Mouse (Mus musculus) frontal cortex, postnatal 10 days (tissue): ENCODE data around the gene Ogg1.
A peak's percentile ranks its signal among the peaks of the same experiment; 100 is the strongest.
"Not testable (repeated sequence)": the region's sequence is repeated elsewhere in the genome, so short reads cannot be mapped to it uniquely, and the experiment has no call there.

Experiments used
- DNase-seq, 2 experiments: peaks; one replicate each; pipeline ENCODE4 v3.0.0; 2022; ENCODE audit warnings: low spot score in 2 of 2, mixed read lengths in 1 of 2

Gene Ogg1

GRCm38 (mm10) chr6:113331721-113332120, 4.9 kb downstream of the Ogg1 start:
- DNase-seq, result no peak

GRCm38 (mm10) chr6:113332734-113333133, 6.0 kb downstream of the Ogg1 start:
- DNase-seq, result not testable (repeated sequence)

- peak; percentile 64 to 68 for DNase-seq
Observed at GRCm38 (mm10) chr6:113333137-113333950, 6.6 kb downstream of the Ogg1 start.

- DNase-seq, result no peak
Observed at GRCm38 (mm10) chr6:113334216-113334615, 7.4 kb downstream of the Ogg1 start.

DNA sequence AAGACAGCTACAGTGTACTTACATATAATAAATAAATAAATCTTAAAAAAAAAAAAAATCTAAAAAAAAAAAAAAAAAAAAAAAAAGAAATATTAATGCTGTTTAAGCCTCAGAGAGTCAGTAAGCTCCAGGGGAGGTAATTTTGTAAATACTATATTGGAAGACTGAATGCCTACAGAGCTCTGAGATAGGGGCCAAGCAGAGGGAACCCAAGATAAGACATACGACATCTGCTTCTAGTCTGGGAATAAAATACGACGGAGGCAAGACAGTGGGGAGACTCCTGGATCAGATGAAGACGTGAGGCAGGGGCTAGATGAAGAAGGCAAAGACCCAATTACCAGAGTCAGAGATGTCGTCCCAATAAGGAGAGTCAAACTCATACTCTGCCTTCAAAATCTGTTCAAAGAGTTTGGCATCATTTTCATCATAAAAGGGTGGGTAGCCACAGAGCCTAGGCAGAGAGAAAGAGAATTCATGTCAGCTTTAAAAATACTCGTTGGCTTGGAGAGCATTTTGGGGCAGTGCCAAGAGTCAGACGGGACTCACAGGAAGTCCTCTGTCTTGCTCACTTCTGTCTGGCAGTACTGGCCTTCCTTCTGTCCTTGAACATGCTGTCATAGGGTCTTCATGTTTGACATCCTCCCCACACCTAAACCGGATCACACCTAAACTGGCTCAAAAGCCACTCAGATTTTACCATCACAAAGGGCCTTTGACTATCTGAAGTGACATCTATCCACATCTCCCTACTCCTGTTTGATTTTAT, 10.3 kb downstream of the Ogg1 start:
- DNase-seq, result no peak

DNA sequence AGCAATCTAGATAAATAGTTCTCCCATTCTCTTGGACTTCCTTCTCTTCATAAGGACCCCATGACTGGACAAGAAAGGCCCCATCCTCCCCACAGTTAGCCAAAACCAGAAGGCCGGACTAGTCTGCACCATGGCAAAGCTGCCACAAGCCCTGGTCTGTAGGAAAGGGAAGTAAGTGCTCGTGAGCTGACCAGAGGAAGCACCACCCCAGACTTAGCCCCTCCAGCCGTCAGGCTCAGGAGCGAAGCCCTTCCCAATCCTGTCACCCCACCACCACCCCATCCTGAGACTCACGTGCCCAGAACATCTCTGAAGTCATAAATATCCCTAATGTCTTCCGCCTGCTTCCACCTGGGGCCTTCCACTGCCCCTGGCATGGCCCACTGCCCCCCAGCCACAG, 14.8 kb downstream of the Ogg1 start:
- DNase-seq, result no peak

DNA sequence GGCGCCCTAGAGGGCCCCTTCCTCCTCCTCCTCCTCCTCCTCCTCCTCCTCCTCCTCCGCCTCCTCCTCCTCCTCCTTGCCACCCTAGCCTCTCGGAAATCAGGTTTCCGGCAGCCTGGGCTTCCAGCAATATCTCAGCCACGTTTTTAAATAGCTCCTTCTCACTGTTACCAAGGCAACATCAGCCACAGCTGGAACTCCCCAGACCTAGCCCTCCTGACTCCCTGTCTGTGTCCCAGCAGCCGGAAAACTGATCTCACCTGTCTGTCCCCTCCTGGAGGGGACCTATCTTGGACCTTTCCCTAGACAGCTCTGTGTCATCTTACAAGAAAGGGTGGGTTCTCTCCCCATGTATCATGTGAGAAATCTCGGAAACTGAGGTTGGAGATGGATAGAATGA, 15.5 kb downstream of the Ogg1 start:
- no peak for DNase-seq

DNA sequence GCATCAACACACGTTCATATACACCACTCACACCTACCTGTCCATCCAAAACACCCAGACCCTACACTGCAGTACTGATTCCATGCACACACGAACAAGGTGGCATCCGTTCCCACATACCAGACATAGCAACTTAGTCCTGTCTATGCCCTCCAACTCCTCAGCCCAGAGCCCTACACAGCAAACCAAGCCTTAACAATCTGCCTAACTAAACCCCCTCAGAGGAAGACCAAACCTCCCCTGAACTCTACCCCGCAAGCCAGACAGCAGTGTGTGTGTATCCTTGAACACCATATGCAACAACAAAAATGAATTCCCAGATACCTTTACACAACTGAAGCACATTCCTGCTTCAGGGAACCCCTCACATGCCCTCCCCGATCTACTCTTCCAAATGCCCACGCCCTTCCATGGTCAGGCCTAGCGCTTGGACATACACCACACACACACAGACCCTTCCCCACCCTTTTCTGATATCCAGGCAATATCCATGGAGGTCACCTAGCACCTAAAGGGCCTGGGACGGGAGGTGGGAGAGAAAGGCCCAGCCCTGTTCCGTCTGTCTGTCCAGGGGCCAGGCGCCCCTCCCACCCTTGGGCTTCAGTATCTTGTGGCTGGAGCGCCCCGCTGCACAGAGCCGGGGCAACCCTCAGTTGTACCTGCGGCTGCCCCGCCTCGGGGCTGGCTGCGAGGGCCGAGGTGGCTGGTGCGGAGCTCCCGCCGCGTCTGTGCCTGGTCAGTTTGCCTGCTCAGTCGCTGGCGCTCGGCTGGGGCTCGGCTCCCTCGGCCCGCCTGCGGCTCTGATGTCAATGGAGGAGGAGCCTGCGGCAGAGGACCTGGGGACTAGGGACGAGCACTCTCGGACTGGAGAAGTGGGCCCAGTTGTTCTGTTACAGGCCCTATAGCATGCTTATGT, 16.7 kb downstream of the Ogg1 start, which contains the start of gene Camk1:
Camk1 (minus strand) TSS at position 808 of the 916 bp plus-strand sequence.
- peak in 1 of 2 experiments; percentile 77 for DNase-seq

GRCm38 (mm10) chr6:113344321-113344720, 17.5 kb downstream of the Ogg1 start:
- peak in 1 of 2 experiments; percentile 37 for DNase-seq

GRCm38 (mm10) chr6:113346897-113347296, 20.1 kb downstream of the Ogg1 start:
- DNase-seq, result no peak

GRCm38 (mm10) chr6:113350538-113350937, 23.8 kb downstream of the Ogg1 start:
- DNase-seq, result no peak

- no peak for DNase-seq
Observed at GRCm38 (mm10) chr6:113351161-113351560, 24.4 kb downstream of the Ogg1 start.

- DNase-seq, result no peak
Observed at GRCm38 (mm10) chr6:113351653-113352052, 24.9 kb downstream of the Ogg1 start.

DNA sequence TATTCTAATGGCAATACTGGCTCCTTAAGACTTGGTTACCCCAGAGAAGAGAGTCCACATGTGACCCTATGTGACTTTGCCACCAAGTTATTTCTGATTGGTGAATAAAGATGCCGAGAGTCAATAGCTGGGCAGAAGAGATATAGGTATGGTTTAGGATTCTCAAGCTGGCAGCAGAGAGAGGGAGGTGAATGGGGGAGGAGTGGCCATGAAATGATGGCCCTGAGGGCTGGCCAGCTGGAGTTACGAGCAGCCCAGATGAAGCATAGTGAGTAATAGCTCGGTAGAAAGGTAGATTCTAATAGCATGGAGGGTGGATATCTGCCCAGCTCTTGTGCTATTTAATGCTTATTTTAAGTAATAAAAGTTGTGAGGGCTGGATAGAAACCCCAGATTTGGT, 26.0 kb downstream of the Ogg1 start:
- no peak for DNase-seq

GRCm38 (mm10) chr6:113353696-113354095, 26.9 kb downstream of the Ogg1 start:
- no peak for DNase-seq

DNA sequence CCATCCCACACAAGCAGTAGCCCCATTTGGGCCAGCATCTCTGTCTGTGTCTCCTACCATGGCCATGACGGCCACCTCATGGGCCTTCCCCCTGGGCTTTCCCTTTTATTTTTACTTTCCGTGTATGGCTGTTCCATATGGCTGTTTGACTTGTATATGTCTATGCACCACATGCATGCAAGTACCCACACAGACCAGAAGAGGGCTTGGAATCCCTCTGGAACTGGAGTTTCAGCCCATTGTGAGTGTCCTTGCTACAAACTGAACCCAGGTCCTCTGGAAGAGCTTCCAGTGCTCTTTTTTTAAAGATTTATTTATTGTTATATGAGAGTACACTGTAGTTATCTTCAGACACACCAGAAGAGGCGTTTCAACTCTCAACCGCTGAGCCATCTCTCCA, 34.7 kb downstream of the Ogg1 start:
- no peak for DNase-seq

DNA sequence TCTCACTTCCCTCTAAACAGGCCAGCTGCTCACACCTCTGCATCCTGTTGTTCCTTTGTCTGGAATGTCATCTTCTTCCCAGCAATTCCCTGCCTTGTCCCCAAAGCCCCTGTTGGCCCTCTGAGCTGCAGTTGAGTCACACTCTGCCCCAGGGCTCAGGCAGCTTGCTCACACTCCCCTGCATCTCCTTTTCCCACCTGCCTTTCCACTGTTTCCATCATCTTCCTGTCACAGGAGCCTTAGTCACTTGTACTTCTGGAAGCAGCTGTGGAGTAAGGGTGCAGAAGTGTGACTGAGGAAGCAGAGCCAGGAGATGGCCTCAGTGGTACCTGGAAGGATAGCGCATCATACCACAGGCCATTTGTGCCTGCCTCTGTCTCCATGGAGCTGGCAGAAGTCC, 35.5 kb downstream of the Ogg1 start:
- no peak for DNase-seq

DNA sequence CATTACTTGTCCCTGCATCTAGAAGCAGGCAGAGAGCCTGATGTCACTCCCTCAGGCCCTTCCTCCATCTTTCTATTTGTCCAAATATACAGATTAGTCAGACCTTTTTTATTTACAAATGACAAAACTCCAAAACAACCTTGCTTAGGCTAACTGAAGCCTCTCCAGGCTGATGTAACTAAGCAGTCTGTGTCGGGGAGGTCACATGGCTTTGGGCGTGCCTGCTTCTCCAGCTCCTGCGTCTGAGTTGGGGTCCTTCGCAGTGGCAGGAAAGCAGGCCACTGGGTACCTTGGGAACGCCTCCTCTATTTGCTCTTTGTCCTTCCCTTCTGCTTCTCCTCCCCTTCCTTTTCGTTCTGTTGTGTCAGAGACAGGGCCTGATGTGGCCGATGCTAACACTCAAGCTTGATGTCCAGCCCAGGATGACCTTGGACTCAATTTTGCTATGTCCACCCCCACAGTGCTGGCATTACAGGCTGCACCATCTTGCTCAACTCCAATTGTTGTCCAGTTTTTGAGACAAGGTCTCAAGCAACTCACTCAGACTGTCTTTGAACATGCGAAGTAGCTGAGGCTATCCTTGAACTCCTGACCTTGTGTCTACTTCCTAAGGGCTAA, 37.9 kb downstream of the Ogg1 start:
- DNase-seq, result no peak

GRCm38 (mm10) chr6:113366639-113367038, 39.9 kb downstream of the Ogg1 start:
- DNase-seq, result no peak

- no peak for DNase-seq
Observed at GRCm38 (mm10) chr6:113367574-113367973, 40.8 kb downstream of the Ogg1 start.

DNA sequence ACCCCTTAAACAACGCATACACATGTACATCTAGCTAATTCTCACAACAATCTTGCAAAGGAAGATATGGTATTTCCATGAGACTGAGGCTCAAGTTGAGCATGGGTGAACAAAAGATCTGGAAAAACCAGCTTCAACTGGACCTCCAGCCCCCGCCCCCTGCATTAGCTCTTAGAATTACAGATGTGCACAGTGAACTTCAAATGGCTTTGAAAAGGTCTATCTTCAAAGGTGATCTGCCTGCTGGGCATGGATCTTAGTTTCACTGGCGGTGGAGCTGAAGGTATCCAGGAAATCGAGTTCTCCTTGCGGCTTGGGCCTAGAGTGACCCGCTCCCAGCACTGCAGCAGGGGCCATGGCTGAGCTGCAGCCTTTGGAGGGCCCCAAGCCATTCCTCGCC, 41.4 kb downstream of the Ogg1 start:
- DNase-seq, result no peak
